Mouse (Mus musculus) thymus, adult 2 months (tissue): ENCODE data around the gene Runx2. TPM values are rescaled to one million over a fixed set of nuclear protein-coding genes. Genes with fewer than 3 reads are reported as not detected.
A peak's percentile ranks its signal among the peaks of the same experiment; 100 is the strongest.

ENCODE experiments used
- DNase-seq: peaks from one replicate; pipeline ENCODE4 v3.0.0; 2021
- H3K27ac ChIP-seq: fragments of 200-500 bp; 2 replicates; pipeline ENCODE4 v1.5.1; 2012; ENCODE audit warnings: low read length, control low read depth; ENCODE audit not compliant: control insufficient read depth, insufficient read depth
- H3K27me3 ChIP-seq: fragments of 200-500 bp; 2 replicates; pipeline ENCODE4 v1.6.1; 2012; ENCODE audit warnings: mild to moderate bottlenecking, low read length, moderate library complexity, mixed read lengths; ENCODE audit not compliant: control insufficient read depth, insufficient read depth
- H3K36me3 ChIP-seq: fragments of 200-500 bp; 2 replicates; pipeline ENCODE4 v1.6.1; 2012; ENCODE audit warnings: mild to moderate bottlenecking, low read length, moderate library complexity; ENCODE audit not compliant: control insufficient read depth, insufficient read depth
- H3K4me1 ChIP-seq: fragments of 200-500 bp; replicated peaks from 2 replicates; pipeline ENCODE4 v1.6.1; 2012; ENCODE audit warnings: low read length; ENCODE audit not compliant: control insufficient read depth, insufficient read depth
- H3K4me3 ChIP-seq: fragments of 200-500 bp; 2 replicates; pipeline ENCODE4 v1.5.1; 2012; ENCODE audit warnings: mild to moderate bottlenecking, low read length, control low read depth, moderate library complexity; ENCODE audit not compliant: control insufficient read depth, insufficient read depth
- CTCF ChIP-seq: fragments of 200-500 bp; IDR thresholded peaks from 2 replicates; pipeline ENCODE4 v1.5.1; 2012; ENCODE audit warnings: mild to moderate bottlenecking, control low read depth, low read length, moderate library complexity, borderline replicate concordance; ENCODE audit not compliant: control insufficient read depth, poor library complexity, insufficient read depth; ENCODE audit errors: extremely low read depth
- POLR2A ChIP-seq: fragments of 200-500 bp; IDR thresholded peaks from 2 replicates; pipeline ENCODE4 v1.6.1; 2012; ENCODE audit warnings: mild to moderate bottlenecking, low read length, control low read depth, moderate library complexity; ENCODE audit not compliant: control insufficient read depth, poor library complexity, insufficient read depth; ENCODE audit errors: extremely low read depth
- WGBS: fragments of 180-500 bp; shearing (Covaris S2); methylation state at CpG from one replicate; pipeline ENCODE4 v1.1.7; 2018; 5-methylcytosine and 5-hydroxymethylcytosine counted together
- polyA plus RNA-seq: library from polyadenylated mRNA; depleted of rRNA; stranded (reverse); fragments of >200 nt; gene quantifications from 2 replicates; pipeline ENCODE4 v1.2.3, GENCODE M21; 2012

Runx2 gene
- polyA plus RNA-seq, 1 experiment = 6.7 TPM

GRCm38 (mm10) chr17:44693552-44693951 is 121.0 kb downstream of the Runx2 start:
- Histone ChIP-seq H3K27me3 (no peaks in the 10 kb centered on the region), H3K36me3 (no peaks in the 10 kb centered on the region), H3K27ac (no peak overlapping the region), H3K4me1 (peaks cover 12% of the 10 kb centered on the region), H3K4me3 (no peak overlapping the region)
- WGBS = 76% methylated on average over 6 of the region's 7 CpGs
- TF ChIP-seq POLR2A (no peak), CTCF (no peak)
- DNase-seq = no peak

GRCm38 (mm10) chr17:44691517-44691916 is 123.1 kb downstream of the Runx2 start:
- WGBS = 34% methylated on average over 2 of the region's 2 CpGs
- Histone ChIP-seq H3K4me3 (no peak overlapping the region), H3K27me3 (no peaks in the 10 kb centered on the region), H3K36me3 (no peaks in the 10 kb centered on the region), H3K4me1 (peaks cover 12% of the 10 kb centered on the region), H3K27ac (no peak overlapping the region)
- TF ChIP-seq CTCF (no peak), POLR2A (no peak)
- DNase-seq = no peak

GRCm38 (mm10) chr17:44690410-44691035 is 124.1 kb downstream of the Runx2 start:
- no peaks in the 10 kb centered on the region for H3K36me3 ChIP-seq

GRCm38 (mm10) chr17:44688306-44688705 is 126.3 kb downstream of the Runx2 start:
- H3K27ac ChIP-seq = no peak overlapping the region
- H3K4me3 ChIP-seq = no peak overlapping the region
- WGBS = 79% methylated on average over 2 of the region's 2 CpGs
- TF ChIP-seq POLR2A (no peak), CTCF (no peak)
- H3K4me1 ChIP-seq = peaks cover 12% of the 10 kb centered on the region
- DNase-seq = no peak
- no peaks in the 10 kb centered on the region for H3K27me3 ChIP-seq
- no peaks in the 10 kb centered on the region for H3K36me3 ChIP-seq

More at GRCm38 (mm10) chr17:44690410-44691035, 124.1 kb downstream of the Runx2 start:
- peak; percentile 70 for DNase-seq
- no peak overlapping the region for H3K4me3 ChIP-seq
- no peak overlapping the region for H3K27ac ChIP-seq
- no peaks in the 10 kb centered on the region for H3K27me3 ChIP-seq
- peaks cover 12% of the 10 kb centered on the region for H3K4me1 ChIP-seq
- 63% methylated on average over 5 of the region's 5 CpGs for WGBS
- TF ChIP-seq POLR2A = no peak
- no peak for TF ChIP-seq CTCF

GRCm38 (mm10) chr17:44685514-44685913 is 129.1 kb downstream of the Runx2 start:
- TF ChIP-seq CTCF = no peak
- no peak for TF ChIP-seq POLR2A
- H3K27me3 ChIP-seq = no peaks in the 10 kb centered on the region
- no peaks in the 10 kb centered on the region for H3K36me3 ChIP-seq
- no peak overlapping the region for H3K27ac ChIP-seq
- peak; percentile 18 for DNase-seq
- peaks cover under 1% of the 10 kb centered on the region for H3K4me1 ChIP-seq
- 52% methylated on average over 7 of the region's 7 CpGs for WGBS
- H3K4me3 ChIP-seq = no peak overlapping the region

- no peak for TF ChIP-seq CTCF
- TF ChIP-seq POLR2A = no peak
- WGBS = 93% methylated on average over 9 of the region's 9 CpGs
- no peak for DNase-seq
Measured at GRCm38 (mm10) chr17:44683026-44683425, 131.6 kb downstream of the Runx2 start.

GRCm38 (mm10) chr17:44677782-44678181 is 136.8 kb downstream of the Runx2 start:
- no peak for TF ChIP-seq POLR2A
- no peak for TF ChIP-seq CTCF
- DNase-seq = no peak
- 58% methylated on average over 7 of the region's 7 CpGs for WGBS
- Histone ChIP-seq H3K27me3 (no peaks in the 10 kb centered on the region), H3K36me3 (no peaks in the 10 kb centered on the region), H3K27ac (no peak overlapping the region), H3K4me3 (no peak overlapping the region), H3K4me1 (peaks cover 4% of the 10 kb centered on the region)

More at GRCm38 (mm10) chr17:44683026-44683425, 131.6 kb downstream of the Runx2 start:
- H3K27ac ChIP-seq = no peak overlapping the region
- H3K4me1 ChIP-seq = no peaks in the 10 kb centered on the region
- H3K36me3 ChIP-seq = no peaks in the 10 kb centered on the region
- no peaks in the 10 kb centered on the region for H3K27me3 ChIP-seq
- no peak overlapping the region for H3K4me3 ChIP-seq
